Mouse (Mus musculus) kidney, adult 2 months (tissue): ENCODE measurements around the gene Grik5.

Experiments used
- CTCF ChIP-seq: fragments of 200-500 bp; conservative IDR thresholded peaks from 2 replicates; pipeline ENCODE4 v1.5.1; 2011; ENCODE audit warnings: low read depth, mild to moderate bottlenecking, control low read depth, low read length, moderate library complexity, mixed read lengths; ENCODE audit not compliant: insufficient read depth, insufficient read length
- POLR2A ChIP-seq: fragments of 200-500 bp; IDR thresholded peaks from one replicate; pipeline ENCODE4 v1.6.1; 2011; ENCODE audit warnings: low read depth, low read length, control low read depth

GRCm38 (mm10) chr7:24970341-24970740 lies 101.8 kb downstream of the Grik5 start:
- TF ChIP-seq POLR2A (no peak), CTCF (no peak)
